Comparison of ENCODE assay signal across 10 mouse cellular contexts in genomic region chr8:95392604-95393003, GRCm38 (mm10). TPM values are rescaled to one million over a fixed set of nuclear protein-coding genes. Genes with fewer than 3 reads are reported as not detected.
DNase-seq lines count a peak whose midpoint lies in the region; ATAC-seq and TF ChIP-seq lines count a peak whose summit lies in the region.
"Had no signal": no experiment of that assay in that cellular context is flagged by ENCODE, and none has a peak within 500 bp of the region (broad histone marks: within the 10 kb centered on the region; RNA-seq: fewer than 3 reads in every experiment).

No protein-coding gene starts in this region.

- peak; percentile 31 to 54 for DNase-seq in lung, adult 18-20 months
- no peak for DNase-seq in lung, adult 2 months
- peak; percentile 49 for DNase-seq in kidney, adult 9 months
- DNase-seq in lung, postnatal 4 days: peak; percentile 60 to 78
- no peak for DNase-seq in left cerebral cortex, adult 11 months (ENCODE audit: low spot score)
- no peak for DNase-seq in left cerebral cortex, postnatal 4 days
- DNase-seq in forebrain, postnatal 0 days: no peak
- DNase-seq: layer of hippocampus, postnatal 36 days had no signal

- intact Hi-C loops in left cerebral cortex, postnatal 4 days (cut with DNase I): no loop called here

- H3K4me3 ChIP-seq in lung, adult 2 months (replicated peaks; ENCODE audit: extremely low read depth, low read depth, low read length): no peak overlapping the region
- H3K4me3 ChIP-seq in heart, embryonic 12.5 days: no peak overlapping the region
- H3K4me3 ChIP-seq in forebrain, postnatal 0 days (ENCODE audit: low read depth, low read length): no peak overlapping the region
- H3K4me3 ChIP-seq: myocyte had no signal

- H3K27ac ChIP-seq in heart, embryonic 12.5 days (ENCODE audit: poor library complexity, severe bottlenecking): peak overlapping the region; percentile 71
- H3K27ac ChIP-seq in forebrain, postnatal 0 days (ENCODE audit: low read depth, low read length): no peak overlapping the region

- no peak for TF ChIP-seq POLR2A in lung, adult 2 months (IDR thresholded peaks at IDR 0.05; ENCODE audit: borderline replicate concordance, extremely low read depth, low read depth, low read length)

- 42% methylated on average over 5 of the region's 5 CpGs for WGBS in lung, adult 2 months
- 70% methylated on average over 5 of the region's 5 CpGs for WGBS in heart, embryonic 12.5 days
- WGBS in forebrain, postnatal 0 days: 65% methylated on average over 5 of the region's 5 CpGs

- no peak overlapping the region for H3K4me2 ChIP-seq in heart, embryonic 12.5 days
- no peak overlapping the region for H3K4me2 ChIP-seq in forebrain, postnatal 0 days (ENCODE audit: low read depth)

- H3K9me3 ChIP-seq in heart, embryonic 12.5 days (replicated peaks): no peaks in the 10 kb centered on the region
- H3K9me3 ChIP-seq in forebrain, postnatal 0 days (ENCODE audit: low read length): no peaks in the 10 kb centered on the region

- ATAC-seq in heart, embryonic 12.5 days (ENCODE audit: insufficient number of reproducible peaks, low FRiP score): no peak
- no peak for ATAC-seq in forebrain, postnatal 0 days

- H3K27me3 ChIP-seq in heart, embryonic 12.5 days (replicated peaks): no peaks in the 10 kb centered on the region
- H3K27me3 ChIP-seq in forebrain, postnatal 0 days (ENCODE audit: insufficient read depth, low read length): no peaks in the 10 kb centered on the region

- peaks cover 21% of the 10 kb centered on the region for H3K4me1 ChIP-seq in lung, adult 2 months (ENCODE audit: control insufficient read depth, insufficient read depth, low read length)
- H3K4me1 ChIP-seq in heart, embryonic 12.5 days (replicated peaks): peaks cover 49% of the 10 kb centered on the region
- no peaks in the 10 kb centered on the region for H3K4me1 ChIP-seq in forebrain, postnatal 0 days (ENCODE audit: insufficient read depth)

- H3K36me3 ChIP-seq in heart, embryonic 12.5 days: no peaks in the 10 kb centered on the region
- H3K36me3 ChIP-seq in forebrain, postnatal 0 days (ENCODE audit: insufficient read depth): no peaks in the 10 kb centered on the region

- TF ChIP-seq CTCF in lung, adult 2 months (IDR thresholded peaks at IDR 0.05; ENCODE audit: insufficient read depth, low read length): no peak
- TF ChIP-seq CTCF in forebrain, postnatal 0 days (IDR thresholded peaks at IDR 0.05; ENCODE audit: low read depth): no peak

- H3K9ac ChIP-seq in heart, embryonic 12.5 days: no peak overlapping the region
- no peak overlapping the region for H3K9ac ChIP-seq in forebrain, postnatal 0 days

RNA-seq across cellular contexts. Expression of gene Mmp15, which starts 40.5 kb away (rescaled TPM):
- 120 and 133 TPM in 2 replicates for polyA plus RNA-seq in lung, adult 2 months (2012; rRNA removed)
- polyA plus RNA-seq in heart, embryonic 12.5 days (2016; fragmentation: Nextera tagmentation; extraction: Ambion mirVana): 86.0 and 86.6 TPM in 2 replicates
- 10 to 100 TPM; 40.0 to 44.2 TPM for total RNA-seq in left cerebral cortex, postnatal 4 days (2021)
- total RNA-seq in forebrain, postnatal 0 days (2014; rRNA removed): 32.4 and 40.3 TPM in 2 replicates
- polyA plus RNA-seq in forebrain, postnatal 0 days (2015; fragmentation: Nextera tagmentation; extraction: Ambion mirVana): 10.7 and 13.9 TPM in 2 replicates

RNA-seq across cellular contexts. Expression of gene Cfap20, which starts 42.1 kb away (rescaled TPM):
- polyA plus RNA-seq in lung, adult 2 months (2012; rRNA removed): 65.0 and 66.0 TPM in 2 replicates
- 151 and 153 TPM in 2 replicates for polyA plus RNA-seq in heart, embryonic 12.5 days (2016; fragmentation: Nextera tagmentation; extraction: Ambion mirVana)
- 10 to 100 TPM; 67.5 to 67.7 TPM for total RNA-seq in left cerebral cortex, postnatal 4 days (2021)
- 88.8 and 94.2 TPM in 2 replicates for total RNA-seq in forebrain, postnatal 0 days (2014; rRNA removed)
- polyA plus RNA-seq in forebrain, postnatal 0 days (2015; fragmentation: Nextera tagmentation; extraction: Ambion mirVana): 106 and 125 TPM in 2 replicates

Comparison
In these comparisons a context has a peak if more than half of its experiments do, and no peak if none do; other contexts are left out.
1. DNase-seq: peak in lung, adult 18-20 months (2 of 2), kidney, adult 9 months (single experiment) and lung, postnatal 4 days (2 of 2); none in lung, adult 2 months (single experiment), left cerebral cortex, adult 11 months (single experiment), left cerebral cortex, postnatal 4 days (single experiment) and forebrain, postnatal 0 days (single experiment).